Mouse (Mus musculus) limb, embryonic 13.5 days (tissue): Measurements from ENCODE around the gene Cope. TPM values are rescaled to one million over a fixed set of nuclear protein-coding genes. Genes with fewer than 3 reads are reported as not detected.

Source experiments
- ATAC-seq: fragments of 200-750 bp; cut with Nextera tagmentation; 2 replicates; pipeline ENCODE4 v1.8.0; 2017; ENCODE audit warnings: low read depth, moderate number of reproducible peaks, moderate TSS enrichment; ENCODE audit not compliant: low FRiP score
- H3K27ac ChIP-seq: fragments of 300-500 bp; sonication (generic); 2 replicates; pipeline ENCODE4 v1.5.1; 2015; ENCODE audit warnings: inconsistent platforms, mild to moderate bottlenecking, moderate library complexity
- H3K27me3 ChIP-seq: fragments of 300-500 bp; sonication (generic); 2 replicates; pipeline ENCODE4 v1.6.1; 2015; ENCODE audit warnings: mild to moderate bottlenecking, inconsistent platforms
- H3K36me3 ChIP-seq: fragments of 300-500 bp; sonication (generic); 2 replicates; pipeline ENCODE4 v1.6.1; 2015; ENCODE audit warnings: inconsistent platforms, mild to moderate bottlenecking, moderate library complexity
- H3K4me1 ChIP-seq: fragments of 300-500 bp; sonication (generic); 2 replicates; pipeline ENCODE4 v1.6.1; 2015; ENCODE audit warnings: inconsistent platforms
- H3K4me2 ChIP-seq: fragments of 300-500 bp; sonication (generic); replicated peaks from 2 replicates; pipeline ENCODE4 v1.6.1; 2015; ENCODE audit warnings: inconsistent platforms, mild to moderate bottlenecking, moderate library complexity
- H3K4me3 ChIP-seq: fragments of 300-500 bp; sonication (generic); 2 replicates; pipeline ENCODE4 v1.5.1; 2015; ENCODE audit warnings: moderate library complexity, mild to moderate bottlenecking, inconsistent platforms
- H3K9ac ChIP-seq: fragments of 300-500 bp; sonication (generic); 2 replicates; pipeline ENCODE4 v1.6.1; 2015; ENCODE audit warnings: mild to moderate bottlenecking, inconsistent platforms
- H3K9me3 ChIP-seq: fragments of 300-500 bp; sonication (generic); 2 replicates; pipeline ENCODE4 v1.6.1; 2016; ENCODE audit warnings: inconsistent platforms
- WGBS: fragments of 180-500 bp; shearing (Covaris S2); methylation state at CpG from one replicate; pipeline ENCODE4 v1.1.7; 2015; 5-methylcytosine and 5-hydroxymethylcytosine counted together
- polyA plus RNA-seq: library from polyadenylated mRNA; unstranded; fragments of >200 nt; fragmentation: Nextera tagmentation; extraction: Ambion mirVana; gene quantifications from 2 replicates; pipeline ENCODE4 v1.2.1, GENCODE M21; 2015

Cope gene
- polyA plus RNA-seq, 1 experiment from 2014 or later, result 340 TPM

DNA sequence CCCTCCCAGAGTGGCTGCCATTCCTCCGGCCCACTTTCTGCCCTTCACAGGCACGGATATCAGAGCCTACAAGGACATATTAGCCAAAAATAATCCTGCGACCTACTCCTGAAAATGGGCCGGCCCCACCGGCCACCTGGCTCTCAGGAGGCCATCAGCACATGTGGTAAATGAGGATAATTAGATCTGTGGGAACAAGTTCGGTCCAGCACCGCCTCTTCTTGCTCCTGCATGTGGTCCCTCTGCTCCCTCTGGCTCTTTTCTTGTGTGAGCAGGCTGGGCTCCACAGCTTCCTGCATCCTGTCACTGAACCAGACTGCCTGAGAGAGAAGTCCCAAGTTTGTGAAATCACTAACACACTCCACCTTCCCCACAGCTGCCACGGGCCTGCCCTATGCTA lies 23.1 kb upstream of the Cope start:
- peaks cover 16% of the 10 kb centered on the region for H3K4me1 ChIP-seq
- no peaks in the 10 kb centered on the region for H3K27me3 ChIP-seq
- H3K4me2 ChIP-seq, result no peak overlapping the region
- H3K9me3 ChIP-seq, result no peaks in the 10 kb centered on the region
- 38% methylated on average over 8 of the region's 8 CpGs for WGBS
- no peak overlapping the region for H3K4me3 ChIP-seq
- no peak overlapping the region for H3K27ac ChIP-seq
- no peak overlapping the region for H3K9ac ChIP-seq
- ATAC-seq, result no peak
- H3K36me3 ChIP-seq, result no peaks in the 10 kb centered on the region

DNA sequence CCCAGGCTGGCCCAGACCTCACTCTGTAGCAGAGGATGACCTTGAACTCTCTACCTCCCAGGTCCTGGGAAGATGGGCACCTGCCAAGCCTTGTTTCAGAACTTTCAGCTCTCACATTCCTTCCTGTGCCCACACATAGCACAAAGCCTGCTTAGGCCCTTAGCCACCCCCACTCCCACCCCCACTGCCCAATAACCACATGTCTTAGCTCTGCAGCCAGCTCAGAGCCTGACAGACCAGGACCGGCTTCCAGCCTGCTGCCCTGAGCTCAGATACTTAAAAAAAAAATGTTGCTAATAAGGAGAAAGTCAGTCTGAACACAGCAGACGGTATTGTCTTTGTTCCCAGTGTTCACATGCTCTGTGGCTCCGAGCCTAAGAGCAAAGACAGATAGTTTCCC lies 21.3 kb upstream of the Cope start:
- Histone ChIP-seq H3K27me3 (no peaks in the 10 kb centered on the region), H3K36me3 (peaks cover 15% of the 10 kb centered on the region), H3K4me1 (peaks cover 23% of the 10 kb centered on the region), H3K4me3 (no peak overlapping the region), H3K27ac (no peak overlapping the region), H3K9ac (no peak overlapping the region), H3K4me2 (no peak overlapping the region), H3K9me3 (no peaks in the 10 kb centered on the region)
- 40% methylated on average over 3 of the region's 3 CpGs for WGBS
- ATAC-seq, result no peak

DNA sequence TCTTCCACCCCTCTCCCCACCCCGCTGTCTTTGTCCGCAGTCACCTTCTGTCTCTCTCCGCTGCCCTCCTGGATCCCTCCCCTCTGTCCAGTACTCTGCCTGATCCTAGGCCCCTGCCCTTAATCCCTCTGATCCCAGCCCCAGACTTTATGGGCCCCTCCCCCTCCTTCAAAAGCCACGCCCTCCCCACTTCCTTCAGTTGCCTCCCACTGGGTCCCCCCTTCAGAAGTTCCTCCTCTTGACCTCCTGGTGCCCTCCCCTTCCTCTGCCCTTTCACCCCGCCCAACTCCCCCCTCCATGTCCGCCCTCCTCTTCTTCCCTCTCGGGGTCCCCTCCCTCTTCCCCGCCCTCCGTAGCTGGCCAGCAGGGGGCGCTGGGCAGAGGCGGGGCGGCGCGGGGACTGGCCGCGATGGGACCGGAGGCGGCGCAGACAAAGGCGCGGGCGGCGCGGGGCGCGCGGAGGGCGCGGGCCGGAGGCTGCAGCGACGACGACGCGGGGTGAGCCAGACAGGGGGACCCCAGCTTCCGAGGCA lies 19.6 kb upstream of the Cope start, which contains the start of gene Homer3:
Gene Homer3 (plus strand): TSS at position 225 of the 533 bp plus-strand sequence.
- Histone ChIP-seq H3K4me3 (peak within 1 kb of the TSS; percentile 71), H3K4me1 (peaks cover 23% of the 10 kb centered on the region), H3K4me2 (peak within 1 kb of the TSS; percentile 83), H3K27me3 (no peaks in the 10 kb centered on the region), H3K36me3 (peaks cover 32% of the 10 kb centered on the region), H3K27ac (peak within 1 kb of the TSS; percentile 72), H3K9me3 (peaks cover 4% of the 10 kb centered on the region; the same call in 1 of the 2 replicates), H3K9ac (peak within 1 kb of the TSS; percentile 95)
- WGBS, result under 1% methylated on average over 36 of the region's 36 CpGs
- peak; percentile 89 for ATAC-seq

DNA sequence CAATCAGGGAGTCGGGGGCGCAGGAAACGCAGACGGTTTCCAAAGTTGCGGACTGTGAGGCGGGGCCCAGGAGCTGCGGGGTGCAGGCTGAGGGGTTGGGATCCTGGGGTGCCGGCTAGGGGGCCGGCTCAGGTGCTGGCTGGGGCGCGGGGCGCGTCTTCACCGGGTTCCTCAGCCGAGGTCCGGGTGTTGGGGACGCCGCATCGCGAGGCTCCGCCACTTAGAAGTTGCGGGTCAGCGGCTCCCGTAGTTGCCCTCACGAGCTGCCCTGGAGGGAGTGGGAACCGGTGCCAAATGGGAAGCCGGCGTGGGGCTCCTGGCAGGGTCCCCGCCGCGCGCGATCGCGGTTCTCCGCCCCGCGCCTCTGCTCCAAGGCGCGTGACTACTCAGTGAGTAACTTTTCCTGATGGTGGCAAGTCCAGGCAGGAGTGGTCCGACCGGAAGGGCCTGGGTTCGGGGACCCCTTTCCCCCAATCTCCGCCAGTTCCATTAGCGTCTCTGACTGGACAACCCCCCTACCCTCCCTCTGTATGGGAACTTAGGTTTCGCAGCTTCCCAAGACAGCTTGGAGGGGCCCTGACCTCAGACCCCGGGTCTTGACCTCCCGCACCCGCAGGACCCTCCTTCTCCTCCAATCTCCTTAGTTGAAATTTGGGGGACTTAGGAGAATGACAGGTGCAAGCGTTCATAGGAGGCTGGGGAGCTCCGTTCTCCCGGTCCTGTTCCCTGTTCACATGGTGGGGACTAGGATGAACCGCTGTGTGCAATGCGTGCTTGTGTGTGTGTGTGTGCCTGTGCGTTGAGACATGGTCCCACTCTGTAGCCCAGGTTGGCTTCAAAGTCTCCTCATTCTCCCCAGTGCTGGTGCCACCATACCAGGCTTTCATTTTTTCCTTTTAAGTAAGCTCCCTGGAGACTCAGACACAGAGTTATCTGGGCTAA lies 18.9 kb upstream of the Cope start:
- Histone ChIP-seq H3K27ac (peak overlapping the region; percentile 72), H3K9ac (peak overlapping the region; percentile 95), H3K36me3 (peaks cover 39% of the 10 kb centered on the region), H3K4me1 (peaks cover 18% of the 10 kb centered on the region), H3K4me2 (peak overlapping the region; percentile 83), H3K4me3 (peak overlapping the region; percentile 71), H3K9me3 (peaks cover 4% of the 10 kb centered on the region; the same call in 1 of the 2 replicates), H3K27me3 (no peaks in the 10 kb centered on the region)
- peak; percentile 66 for ATAC-seq
- under 1% methylated on average over 53 of the region's 55 CpGs for WGBS

DNA sequence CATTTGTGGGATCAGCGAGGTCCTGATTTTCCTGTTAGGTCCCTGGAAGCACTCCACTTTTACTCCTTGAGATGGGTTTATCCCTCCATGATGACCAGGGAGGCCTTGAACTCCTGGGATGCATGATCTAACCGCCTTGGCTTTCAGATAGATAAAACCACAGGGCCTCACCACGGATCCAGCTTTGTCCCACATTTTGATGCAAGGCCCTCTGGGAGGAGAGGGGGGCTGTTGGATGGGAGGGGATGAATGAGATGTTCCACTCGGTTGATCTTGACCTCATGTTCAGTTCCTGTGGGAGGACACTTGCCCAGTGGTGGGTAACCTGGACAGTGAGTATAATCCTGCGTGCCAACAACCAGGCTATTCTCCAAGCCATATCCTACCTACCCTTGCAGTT lies 17.9 kb upstream of the Cope start:
- Histone ChIP-seq H3K4me2 (peak overlapping the region; percentile 83), H3K4me3 (peak overlapping the region; percentile 71), H3K36me3 (peaks cover 49% of the 10 kb centered on the region), H3K4me1 (peaks cover 18% of the 10 kb centered on the region), H3K9me3 (peaks cover 4% of the 10 kb centered on the region; the same call in 1 of the 2 replicates), H3K9ac (peak overlapping the region; percentile 39; the same call in 1 of the 2 replicates), H3K27me3 (no peaks in the 10 kb centered on the region), H3K27ac (no peak overlapping the region)
- ATAC-seq, result no peak
- 89% methylated on average over 5 of the region's 5 CpGs for WGBS

DNA sequence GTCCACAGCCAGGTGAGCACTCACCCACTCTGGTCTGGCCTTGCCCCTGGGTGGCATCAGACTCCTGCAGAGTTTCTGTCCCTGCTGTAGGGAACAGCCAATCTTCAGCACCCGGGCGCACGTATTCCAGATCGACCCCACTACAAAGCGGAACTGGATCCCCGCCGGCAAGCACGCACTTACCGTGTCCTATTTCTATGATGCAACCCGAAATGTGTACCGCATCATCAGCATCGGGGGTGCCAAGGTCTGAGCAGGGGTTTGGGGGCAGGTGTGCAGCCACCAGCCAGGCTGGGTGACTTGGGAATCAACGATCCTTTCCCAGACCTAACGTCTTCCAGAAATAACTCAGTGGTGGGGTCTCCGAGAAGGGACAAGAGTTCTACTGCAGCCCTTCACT lies 17.0 kb upstream of the Cope start:
- H3K4me2 ChIP-seq, result no peak overlapping the region
- no peak overlapping the region for H3K27ac ChIP-seq
- H3K9ac ChIP-seq, result no peak overlapping the region
- 96% methylated on average over 15 of the region's 15 CpGs for WGBS
- H3K9me3 ChIP-seq, result peaks cover 4% of the 10 kb centered on the region; the same call in 1 of the 2 replicates
- ATAC-seq, result no peak
- peaks cover 57% of the 10 kb centered on the region for H3K36me3 ChIP-seq
- no peaks in the 10 kb centered on the region for H3K27me3 ChIP-seq
- no peak overlapping the region; the same call in 1 of the 2 replicates for H3K4me3 ChIP-seq
- H3K4me1 ChIP-seq, result peaks cover 18% of the 10 kb centered on the region

DNA sequence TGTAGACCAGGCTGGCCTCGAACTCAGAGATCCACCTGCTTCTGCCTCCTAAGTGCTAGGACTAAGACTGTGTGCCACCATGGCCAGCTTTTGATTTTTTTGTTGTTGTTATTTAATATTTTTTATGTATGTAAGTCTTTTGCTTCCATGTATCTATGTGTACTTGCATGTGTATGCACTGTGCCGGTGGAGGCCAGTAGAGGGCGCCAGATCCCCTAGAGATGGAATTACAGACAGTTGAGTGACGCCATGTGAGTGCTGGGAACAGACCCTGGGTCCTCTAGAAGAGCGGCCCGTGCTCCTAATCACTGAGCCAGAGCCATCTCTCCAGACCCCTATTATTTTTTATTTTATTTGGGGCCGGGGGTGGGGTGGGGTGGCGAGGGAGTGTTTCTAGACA lies 15.6 kb upstream of the Cope start:
- no peak overlapping the region for H3K4me2 ChIP-seq
- 92% methylated on average over 8 of the region's 8 CpGs for WGBS
- no peak overlapping the region for H3K4me3 ChIP-seq
- no peak for ATAC-seq
- H3K9ac ChIP-seq, result no peak overlapping the region
- peaks cover 18% of the 10 kb centered on the region for H3K4me1 ChIP-seq
- no peak overlapping the region for H3K27ac ChIP-seq
- H3K27me3 ChIP-seq, result no peaks in the 10 kb centered on the region
- H3K36me3 ChIP-seq, result peaks cover 71% of the 10 kb centered on the region
- peaks cover 4% of the 10 kb centered on the region; the same call in 1 of the 2 replicates for H3K9me3 ChIP-seq

DNA sequence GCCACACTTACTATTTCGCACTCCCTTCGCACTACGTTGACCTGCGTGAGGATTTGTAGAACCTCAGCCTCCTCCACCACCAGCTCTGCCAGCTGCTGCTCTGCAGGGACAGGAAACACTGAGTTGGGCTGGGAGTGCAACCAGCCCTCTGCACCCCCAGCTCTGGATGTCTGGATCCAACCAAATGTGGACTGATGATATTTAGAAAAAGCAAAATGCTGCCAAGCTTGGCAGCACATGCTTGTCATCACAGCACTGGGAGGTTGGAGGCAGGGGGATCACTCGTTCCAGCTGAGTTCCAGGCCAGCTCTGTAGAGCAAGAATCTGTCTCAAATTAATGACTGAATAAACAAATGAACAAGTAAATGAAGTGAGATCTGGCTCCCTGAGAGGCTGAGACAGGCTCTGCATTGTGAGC lies 8.3 kb upstream of the Cope start:
- Histone ChIP-seq H3K4me1 (no peaks in the 10 kb centered on the region), H3K27me3 (no peaks in the 10 kb centered on the region), H3K9ac (no peak overlapping the region), H3K9me3 (no peaks in the 10 kb centered on the region), H3K4me2 (no peak overlapping the region), H3K4me3 (no peak overlapping the region), H3K27ac (no peak overlapping the region), H3K36me3 (peaks cover 94% of the 10 kb centered on the region)
- ATAC-seq, result no peak
- 61% methylated on average over 5 of the region's 5 CpGs for WGBS

DNA sequence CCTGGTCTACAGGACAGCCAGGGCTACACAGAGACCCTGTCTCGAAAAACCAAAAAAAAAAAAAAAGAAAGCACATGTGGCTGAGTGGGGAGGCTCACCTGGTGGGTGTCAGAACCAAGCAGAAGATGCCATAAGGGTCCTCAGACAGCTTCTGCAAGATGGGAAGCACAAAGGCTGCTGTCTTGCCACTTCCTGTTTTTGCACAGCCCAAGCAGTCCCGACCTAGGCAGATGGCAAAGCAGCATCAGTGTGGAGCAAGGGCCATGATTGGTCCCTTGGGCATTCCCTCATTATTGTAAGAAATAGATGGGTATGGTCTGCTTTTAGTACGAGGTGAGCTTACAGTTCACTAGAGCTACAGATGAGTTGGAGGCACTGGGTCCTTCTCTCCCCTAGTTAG lies 1.4 kb upstream of the Cope start:
- WGBS, result 81% methylated on average over 3 of the region's 3 CpGs
- H3K9me3 ChIP-seq, result no peaks in the 10 kb centered on the region
- peak overlapping the region; percentile 94 for H3K4me2 ChIP-seq
- H3K4me3 ChIP-seq, result peak overlapping the region; percentile 68; the same call in 1 of the 2 replicates
- H3K9ac ChIP-seq, result no peak overlapping the region
- H3K4me1 ChIP-seq, result peaks cover 28% of the 10 kb centered on the region
- no peaks in the 10 kb centered on the region for H3K27me3 ChIP-seq
- H3K27ac ChIP-seq, result no peak overlapping the region
- ATAC-seq, result no peak
- peaks cover 64% of the 10 kb centered on the region for H3K36me3 ChIP-seq

DNA sequence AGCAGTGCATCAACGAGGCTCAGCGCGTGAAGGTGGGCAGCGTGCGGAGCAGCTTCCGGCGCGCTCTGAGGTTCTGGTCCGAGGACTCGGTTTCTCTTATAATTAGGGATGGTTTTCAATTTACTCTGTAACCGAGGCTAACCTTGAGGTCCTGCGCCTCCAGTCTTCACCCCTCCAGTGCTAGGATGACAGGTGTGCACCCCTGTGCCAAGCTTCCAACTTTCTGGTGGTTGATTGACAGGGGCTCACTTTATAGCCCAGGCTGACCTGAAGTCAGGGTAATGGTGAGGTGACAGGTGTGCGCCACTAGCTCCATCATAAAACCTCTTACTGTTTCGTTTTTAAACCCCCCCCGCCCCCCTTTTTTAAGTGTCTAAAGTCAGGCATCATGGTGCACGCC lies 583 bp downstream of the Cope start:
- Histone ChIP-seq H3K9me3 (no peaks in the 10 kb centered on the region), H3K4me1 (peaks cover 28% of the 10 kb centered on the region), H3K9ac (peak overlapping the region; percentile 82), H3K27me3 (no peaks in the 10 kb centered on the region), H3K27ac (no peak overlapping the region), H3K36me3 (peaks cover 61% of the 10 kb centered on the region), H3K4me2 (peak overlapping the region; percentile 94), H3K4me3 (peak overlapping the region; percentile 68)
- ATAC-seq, result 0 out of 2 replicates have a peak, but pooled peaks have one; percentile 20
- 4% methylated on average over 16 of the region's 16 CpGs for WGBS

DNA sequence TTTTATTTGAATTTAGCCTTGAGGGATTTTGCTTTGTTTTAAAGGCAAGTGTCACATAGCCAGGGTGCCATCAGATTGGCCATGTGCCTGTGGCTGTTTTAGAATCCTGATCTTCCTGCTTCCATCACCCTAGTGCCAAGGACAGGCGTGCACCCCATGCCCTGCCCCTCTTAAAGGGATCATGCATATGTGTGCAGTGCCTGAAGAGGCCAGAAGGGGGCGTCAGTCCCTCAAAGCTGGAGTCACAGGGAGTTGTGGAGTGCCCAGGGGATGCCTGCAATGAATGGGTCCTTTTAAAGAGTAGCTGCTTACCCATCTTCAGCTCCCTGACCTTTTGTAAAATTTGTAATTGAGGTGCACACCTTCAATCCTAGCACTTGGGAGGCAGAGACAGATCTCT lies 7.0 kb downstream of the Cope start:
- WGBS, result 37% methylated on average over 2 of the region's 2 CpGs

DNA sequence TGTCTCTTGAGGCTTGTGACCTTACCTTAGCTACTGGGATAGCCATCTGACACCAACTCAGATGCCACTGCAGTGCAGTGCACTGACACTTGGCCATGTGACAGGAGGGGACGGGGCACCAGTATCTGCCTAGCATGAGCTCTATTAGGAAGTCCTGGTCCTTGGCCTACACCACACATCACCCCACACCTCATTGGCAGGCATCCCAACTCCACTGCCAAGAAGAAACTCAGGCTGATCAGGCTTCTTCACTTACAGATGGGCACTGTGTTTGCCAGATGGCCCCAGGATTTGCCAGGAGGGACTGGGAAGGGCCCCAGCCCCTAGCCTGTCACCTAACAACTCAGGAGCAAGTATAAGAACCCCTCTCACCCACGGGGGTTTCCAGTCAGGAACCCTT lies 11.1 kb downstream of the Cope start:
- ATAC-seq, result no peak
- H3K4me1 ChIP-seq, result peaks cover 31% of the 10 kb centered on the region
- H3K4me3 ChIP-seq, result no peak overlapping the region
- peaks cover 51% of the 10 kb centered on the region for H3K36me3 ChIP-seq
- H3K9ac ChIP-seq, result no peak overlapping the region
- no peak overlapping the region for H3K4me2 ChIP-seq
- H3K9me3 ChIP-seq, result no peaks in the 10 kb centered on the region
- WGBS, result 98% methylated on average over 2 of the region's 2 CpGs
- no peak overlapping the region for H3K27ac ChIP-seq
- H3K27me3 ChIP-seq, result no peaks in the 10 kb centered on the region

More for the DNA sequence above, 7.0 kb downstream of the Cope start:
- Histone ChIP-seq H3K9me3 (no peaks in the 10 kb centered on the region), H3K27ac (no peak overlapping the region), H3K4me2 (no peak overlapping the region), H3K4me1 (peaks cover 4% of the 10 kb centered on the region; the same call in 1 of the 2 replicates), H3K9ac (no peak overlapping the region), H3K4me3 (no peak overlapping the region), H3K36me3 (peaks cover 89% of the 10 kb centered on the region), H3K27me3 (no peaks in the 10 kb centered on the region)
- no peak for ATAC-seq
